Mouse (Mus musculus) heart, embryonic 10.5 days (tissue): ENCODE measurements around the gene Tent2. TPM values are rescaled to one million over a fixed set of nuclear protein-coding genes. Genes with fewer than 3 reads are reported as not detected.
A peak's percentile ranks its signal among the peaks of the same experiment; 100 is the strongest.
"Not testable (repeated sequence)": the region's sequence is repeated elsewhere in the genome, so short reads cannot be mapped to it uniquely, and the experiment has no call there.

Experiments
- DNase-seq: peaks from one replicate; pipeline ENCODE4 v3.0.0-alpha.2; 2017; ENCODE audit warnings: low spot score
- H3K27ac ChIP-seq: fragments of 300-500 bp; sonication (generic); 2 replicates; pipeline ENCODE4 v1.5.1; 2016; ENCODE audit warnings: mild to moderate bottlenecking
- H3K27me3 ChIP-seq: fragments of 300-500 bp; sonication (generic); 2 replicates; pipeline ENCODE4 v1.6.1; 2016; ENCODE audit warnings: mild to moderate bottlenecking; ENCODE audit not compliant: poor library complexity, insufficient read depth, severe bottlenecking
- H3K36me3 ChIP-seq: fragments of 300-500 bp; sonication (generic); 2 replicates; pipeline ENCODE4 v1.6.1; 2016; ENCODE audit warnings: mild to moderate bottlenecking, moderate library complexity
- H3K4me1 ChIP-seq: fragments of 300-500 bp; sonication (generic); 2 replicates; pipeline ENCODE4 v1.6.1; 2016; ENCODE audit warnings: mild to moderate bottlenecking
- H3K4me3 ChIP-seq: fragments of 300-500 bp; sonication (generic); 2 replicates; pipeline ENCODE4 v1.5.1; 2016; ENCODE audit warnings: mild to moderate bottlenecking, moderate library complexity
- H3K9me3 ChIP-seq: fragments of 300-500 bp; sonication (generic); 2 replicates; pipeline ENCODE4 v1.6.1; 2016; ENCODE audit warnings: mild to moderate bottlenecking, moderate library complexity
- WGBS: fragments of 180-500 bp; shearing (Covaris S2); methylation state at CpG from one replicate; pipeline ENCODE4 v1.1.7; 2016; 5-methylcytosine and 5-hydroxymethylcytosine counted together
- polyA plus RNA-seq: library from polyadenylated mRNA; unstranded; fragments of >200 nt; fragmentation: Nextera tagmentation; extraction: Ambion mirVana; gene quantifications from 2 replicates; pipeline ENCODE4 v1.2.1, GENCODE M21; 2016

Tent2 gene
- polyA plus RNA-seq, 1 experiment from 2014 or later = 60.2 TPM

GRCm38 (mm10) chr13:93187792-93188191 is 4.4 kb downstream of the Tent2 start:
- Histone ChIP-seq H3K4me1 (peaks cover 16% of the 10 kb centered on the region; the same call in 1 of the 2 replicates), H3K36me3 (peaks cover 23% of the 10 kb centered on the region)
- 91% methylated on average over 5 of the region's 5 CpGs for WGBS
- not testable (repeated sequence) for H3K27me3 ChIP-seq, H3K4me3 ChIP-seq, H3K9me3 ChIP-seq, DNase-seq, H3K27ac ChIP-seq

DNA sequence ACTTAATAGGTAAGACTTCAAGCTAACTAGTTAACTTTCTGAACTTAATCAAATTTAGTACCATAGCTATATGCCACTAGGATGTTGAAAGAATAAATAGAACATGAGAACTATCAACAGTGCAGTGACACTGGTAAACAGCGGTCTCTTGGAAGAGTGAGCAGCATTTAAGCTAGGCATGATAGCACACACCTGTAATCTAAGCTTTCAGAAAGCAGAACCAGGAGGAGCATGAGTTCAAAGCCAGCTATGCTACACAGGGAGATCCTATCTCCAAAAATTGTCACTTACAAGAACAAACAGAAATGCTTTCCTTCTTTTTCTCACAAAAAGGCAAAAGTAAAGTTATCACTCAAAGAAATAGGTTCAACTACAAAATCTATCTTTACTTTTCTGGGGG is 11.8 kb downstream of the Tent2 start:
- peaks cover 39% of the 10 kb centered on the region for H3K36me3 ChIP-seq
- H3K27me3 ChIP-seq = no peaks in the 10 kb centered on the region
- H3K9me3 ChIP-seq = no peaks in the 10 kb centered on the region
- H3K27ac ChIP-seq = no peak overlapping the region
- WGBS = 94% methylated on average over 1 of the region's 1 CpGs
- DNase-seq = no peak
- H3K4me1 ChIP-seq = no peaks in the 10 kb centered on the region
- H3K4me3 ChIP-seq = no peak overlapping the region

DNA sequence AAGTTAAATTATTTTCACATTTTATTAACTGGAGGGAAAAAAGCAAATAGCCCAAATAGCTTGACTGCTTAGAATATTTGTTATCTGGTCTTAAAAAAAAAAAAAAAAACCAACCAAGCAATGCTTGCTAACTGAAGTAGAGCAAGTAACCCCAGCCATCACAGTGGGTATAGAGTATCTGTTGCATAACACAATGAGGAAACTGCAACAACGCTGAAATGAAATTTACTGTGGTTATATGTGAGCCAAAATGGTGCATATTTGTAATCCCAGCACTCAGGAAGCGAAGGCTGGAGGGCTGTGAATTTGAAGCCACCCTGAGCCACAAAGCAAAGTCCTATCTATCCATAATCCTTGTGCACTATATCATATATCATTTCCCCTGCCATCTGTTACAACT is 12.7 kb downstream of the Tent2 start:
- no peaks in the 10 kb centered on the region for H3K27me3 ChIP-seq
- DNase-seq = no peak
- peaks cover 45% of the 10 kb centered on the region for H3K36me3 ChIP-seq
- no peak overlapping the region for H3K27ac ChIP-seq
- H3K4me3 ChIP-seq = no peak overlapping the region
- WGBS = 92% methylated on average over 2 of the region's 2 CpGs
- no peaks in the 10 kb centered on the region for H3K4me1 ChIP-seq
- no peaks in the 10 kb centered on the region for H3K9me3 ChIP-seq

- Histone ChIP-seq H3K9me3 (no peaks in the 10 kb centered on the region), H3K36me3 (peaks cover 46% of the 10 kb centered on the region), H3K27ac (no peak overlapping the region), H3K4me1 (no peaks in the 10 kb centered on the region), H3K27me3 (no peaks in the 10 kb centered on the region), H3K4me3 (no peak overlapping the region)
- no peak for DNase-seq
These were observed 14.6 kb downstream of the Tent2 start for GRCm38 (mm10) chr13:93177571-93177970.

- H3K36me3 ChIP-seq = peaks cover 71% of the 10 kb centered on the region
- no peak for DNase-seq
- H3K4me1 ChIP-seq = no peaks in the 10 kb centered on the region
- H3K4me3 ChIP-seq = no peak overlapping the region
- H3K27me3 ChIP-seq = no peaks in the 10 kb centered on the region
- H3K9me3 ChIP-seq = no peaks in the 10 kb centered on the region
- 93% methylated on average over 4 of the region's 4 CpGs for WGBS
- H3K27ac ChIP-seq = no peak overlapping the region
These were observed 28.9 kb downstream of the Tent2 start for GRCm38 (mm10) chr13:93163303-93163702.

DNA sequence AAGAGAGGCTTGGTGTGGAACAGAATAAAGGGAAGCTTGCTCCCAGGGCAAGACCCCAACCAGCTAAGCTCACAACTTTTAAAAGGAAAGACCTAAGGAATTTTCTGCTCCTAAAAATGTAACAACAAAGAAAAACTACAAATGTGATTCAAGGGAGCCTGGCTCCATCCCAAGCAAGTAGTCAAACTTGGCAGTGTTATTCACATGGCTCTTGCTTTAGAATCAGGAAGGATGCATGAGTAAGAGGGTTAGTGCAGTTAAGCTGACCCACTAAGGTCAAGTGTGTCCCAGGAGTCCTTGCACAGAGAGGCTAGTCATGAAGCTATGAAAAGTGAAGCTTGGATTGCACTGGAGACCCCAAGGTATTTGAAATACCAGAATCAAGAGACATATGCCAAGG is 29.7 kb downstream of the Tent2 start:
- Histone ChIP-seq H3K36me3 (peaks cover 67% of the 10 kb centered on the region), H3K27me3 (no peaks in the 10 kb centered on the region), H3K4me3 (no peak overlapping the region), H3K9me3 (no peaks in the 10 kb centered on the region), H3K4me1 (no peaks in the 10 kb centered on the region), H3K27ac (no peak overlapping the region)
- no peak for DNase-seq

DNA sequence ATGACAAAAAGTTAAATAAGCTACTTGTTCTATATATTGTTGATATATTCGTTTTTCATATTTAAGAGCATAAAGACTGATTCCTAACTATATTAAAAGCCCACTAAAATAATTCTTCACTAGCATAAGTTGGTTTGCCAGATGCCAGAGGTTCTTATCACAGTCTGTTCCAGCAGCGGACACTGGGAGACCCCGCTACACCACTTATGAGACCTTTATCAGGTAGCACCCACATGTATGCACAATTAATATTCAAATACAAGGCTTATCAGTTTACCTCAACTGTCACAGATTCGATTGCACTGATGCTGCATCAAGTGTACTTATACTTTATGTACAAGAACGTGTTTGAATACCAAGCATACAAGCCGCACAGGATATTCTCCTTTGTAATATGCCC is 33.9 kb downstream of the Tent2 start:
- no peak overlapping the region for H3K4me3 ChIP-seq
- 92% methylated on average over 6 of the region's 6 CpGs for WGBS
- H3K9me3 ChIP-seq = no peaks in the 10 kb centered on the region
- no peaks in the 10 kb centered on the region for H3K4me1 ChIP-seq
- no peak overlapping the region for H3K27ac ChIP-seq
- no peak for DNase-seq
- H3K36me3 ChIP-seq = peaks cover 51% of the 10 kb centered on the region
- no peaks in the 10 kb centered on the region for H3K27me3 ChIP-seq

DNA sequence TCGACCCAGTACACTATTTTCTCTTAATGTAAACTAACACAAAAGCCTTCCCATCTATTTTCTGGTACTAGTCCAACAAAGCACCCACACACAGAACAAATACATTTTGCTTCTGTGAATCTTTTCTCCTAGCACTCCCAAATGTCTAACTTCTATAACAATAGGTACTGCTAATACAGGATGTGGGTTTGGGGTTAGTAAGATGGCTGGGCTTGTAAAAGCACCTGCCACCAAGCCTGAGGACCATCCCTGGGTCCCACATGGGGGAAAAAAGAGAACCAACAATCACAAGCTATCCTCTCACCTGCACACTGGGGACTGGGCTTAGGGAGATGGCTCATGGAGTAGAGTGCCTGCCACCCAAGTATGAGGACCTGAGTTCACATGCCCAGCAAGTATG is 38.9 kb downstream of the Tent2 start:
- peaks cover 56% of the 10 kb centered on the region for H3K36me3 ChIP-seq
- WGBS = 97% methylated on average over 1 of the region's 1 CpGs

DNA sequence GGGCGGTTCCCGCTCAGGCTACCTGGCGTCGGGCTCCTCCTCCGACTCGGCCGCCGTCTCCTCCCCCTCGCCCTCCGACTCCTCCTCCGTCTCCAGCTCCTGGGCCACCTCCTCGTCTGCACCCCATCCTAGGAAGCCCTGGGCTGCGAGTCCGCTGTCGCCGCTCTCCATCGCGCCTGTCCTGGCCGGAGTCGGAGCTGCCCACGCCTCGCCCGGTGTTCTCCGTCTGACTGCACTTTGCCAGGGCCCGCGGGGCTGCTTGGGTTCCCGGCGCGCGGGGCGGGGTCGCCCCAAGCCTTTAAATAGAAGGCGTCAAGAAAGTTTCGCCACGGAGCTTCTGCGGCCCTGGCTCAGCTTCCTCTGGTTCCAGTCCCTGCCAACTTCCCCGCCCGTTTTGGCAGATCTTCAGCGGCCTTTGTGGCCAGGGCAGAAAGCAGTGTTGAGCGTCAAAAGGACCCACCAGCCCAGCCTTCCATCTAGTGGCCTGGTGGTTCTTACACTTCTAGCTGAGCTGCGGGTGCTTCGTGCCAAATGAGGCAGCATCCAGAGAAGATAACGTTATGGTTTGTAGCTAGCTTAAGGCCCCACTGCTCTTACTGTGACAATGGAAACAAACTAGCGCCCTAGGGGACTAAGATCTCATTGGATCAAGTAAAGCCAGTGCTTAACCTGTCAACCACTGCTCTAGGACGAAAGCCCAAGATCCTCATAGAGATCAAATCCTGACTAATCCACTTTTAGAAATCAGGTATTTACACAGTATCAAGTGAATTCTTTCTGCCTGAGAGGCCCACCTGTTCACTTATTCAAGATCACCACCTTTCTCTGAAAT is 47.6 kb downstream of the Tent2 start, which contains the start of gene Cmya5:
Cmya5 (minus strand) TSS at position 389 of the 832 bp plus-strand sequence.
- Histone ChIP-seq H3K27me3 (no peaks in the 10 kb centered on the region), H3K4me1 (peaks cover 27% of the 10 kb centered on the region), H3K36me3 (peaks cover 15% of the 10 kb centered on the region), H3K27ac (peak within 1 kb of the TSS; percentile 88), H3K4me3 (peak within 1 kb of the TSS; percentile 65), H3K9me3 (no peaks in the 10 kb centered on the region)
- WGBS = 1% methylated on average over 45 of the region's 45 CpGs
- peak; percentile 87 for DNase-seq

More for the DNA sequence above, 38.9 kb downstream of the Tent2 start:
- no peaks in the 10 kb centered on the region for H3K27me3 ChIP-seq
- no peak for DNase-seq
- H3K4me3 ChIP-seq = no peak overlapping the region
- no peaks in the 10 kb centered on the region for H3K4me1 ChIP-seq
- H3K27ac ChIP-seq = no peak overlapping the region
- H3K9me3 ChIP-seq = no peaks in the 10 kb centered on the region

GRCm38 (mm10) chr13:93143819-93144283 is 48.3 kb downstream of the Tent2 start:
- peak; percentile 78 for DNase-seq
- WGBS = 18% methylated on average over 11 of the region's 11 CpGs
- H3K27me3 ChIP-seq = no peaks in the 10 kb centered on the region
- H3K9me3 ChIP-seq = no peaks in the 10 kb centered on the region
- H3K27ac ChIP-seq = peak overlapping the region; percentile 88
- peaks cover 33% of the 10 kb centered on the region for H3K4me1 ChIP-seq
- peaks cover 8% of the 10 kb centered on the region for H3K36me3 ChIP-seq
- peak overlapping the region; percentile 65 for H3K4me3 ChIP-seq

- H3K4me1 ChIP-seq = peaks cover 57% of the 10 kb centered on the region
- DNase-seq = no peak
- 89% methylated on average over 6 of the region's 6 CpGs for WGBS
These were observed 51.0 kb downstream of the Tent2 start for GRCm38 (mm10) chr13:93141184-93141583.

GRCm38 (mm10) chr13:93138059-93138458 is 54.1 kb downstream of the Tent2 start:
- WGBS = 17% methylated on average over 1 of the region's 1 CpGs
- H3K9me3 ChIP-seq = no peaks in the 10 kb centered on the region
- DNase-seq = peak; percentile 89
- no peaks in the 10 kb centered on the region for H3K27me3 ChIP-seq
- peaks cover 39% of the 10 kb centered on the region for H3K4me1 ChIP-seq
- no peak overlapping the region for H3K4me3 ChIP-seq
- H3K27ac ChIP-seq = peak overlapping the region; percentile 72
- H3K36me3 ChIP-seq = no peaks in the 10 kb centered on the region

More at GRCm38 (mm10) chr13:93141184-93141583, 51.0 kb downstream of the Tent2 start:
- Histone ChIP-seq H3K27ac (no peak overlapping the region), H3K9me3 (no peaks in the 10 kb centered on the region), H3K36me3 (peaks cover 2% of the 10 kb centered on the region; the same call in 1 of the 2 replicates), H3K4me3 (no peak overlapping the region), H3K27me3 (no peaks in the 10 kb centered on the region)

DNA sequence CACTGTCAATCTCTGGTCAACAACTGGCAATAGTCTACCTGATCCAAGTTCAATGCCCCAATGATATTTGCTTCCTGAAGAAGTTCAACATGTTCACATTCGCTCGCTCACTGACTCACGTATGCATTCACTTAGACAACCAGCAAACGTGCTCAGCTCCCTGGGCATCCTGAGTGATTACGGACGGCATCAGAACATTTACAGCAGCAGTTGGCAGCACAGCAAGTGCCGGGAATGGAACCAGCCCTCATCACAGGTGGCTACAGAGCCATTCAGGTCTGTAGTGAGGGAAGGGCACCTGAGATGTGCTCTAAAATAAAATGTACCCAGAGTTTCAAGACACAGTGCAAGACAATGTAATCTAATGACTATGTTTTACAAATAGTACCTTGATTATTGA is 55.1 kb downstream of the Tent2 start:
- Histone ChIP-seq H3K27me3 (no peaks in the 10 kb centered on the region), H3K9me3 (no peaks in the 10 kb centered on the region), H3K4me1 (peaks cover 31% of the 10 kb centered on the region), H3K4me3 (no peak overlapping the region), H3K36me3 (no peaks in the 10 kb centered on the region), H3K27ac (peak overlapping the region; percentile 72)
- DNase-seq = no peak
- 83% methylated on average over 7 of the region's 7 CpGs for WGBS
